Mouse (Mus musculus): ENCODE results near the gene Rnf144b.

The Rnf144b gene

GRCm38 (mm10) chr13:47220426-47220825 lies 98.0 kb downstream of the Rnf144b start:
- no peak for DNase-seq (ENCODE audit: low spot score)

GRCm38 (mm10) chr13:47223576-47224538 lies 101.4 kb downstream of the Rnf144b start:
- peak; percentile 73 for DNase-seq (ENCODE audit: low spot score)

- no peak for DNase-seq (ENCODE audit: low spot score)
Observed at GRCm38 (mm10) chr13:47224648-47225323, 102.3 kb downstream of the Rnf144b start.

GRCm38 (mm10) chr13:47225324-47225697 lies 102.9 kb downstream of the Rnf144b start:
- peak; percentile 40 for DNase-seq (ENCODE audit: low spot score)

- DNase-seq (ENCODE audit: low spot score): no peak
Observed at GRCm38 (mm10) chr13:47225802-47226201, 103.3 kb downstream of the Rnf144b start.

- no peak for DNase-seq (ENCODE audit: low spot score)
Observed at GRCm38 (mm10) chr13:47226521-47226920, 104.1 kb downstream of the Rnf144b start.

GRCm38 (mm10) chr13:47228201-47228600 lies 105.7 kb downstream of the Rnf144b start:
- DNase-seq (ENCODE audit: low spot score): no peak

- DNase-seq (ENCODE audit: low spot score): no peak
Observed at GRCm38 (mm10) chr13:47228626-47229190, 106.3 kb downstream of the Rnf144b start.

- no peak for DNase-seq (ENCODE audit: low spot score)
Observed at GRCm38 (mm10) chr13:47232163-47232562, 109.7 kb downstream of the Rnf144b start.

GRCm38 (mm10) chr13:47237376-47237775 lies 114.9 kb downstream of the Rnf144b start:
- DNase-seq (ENCODE audit: low spot score): no peak

GRCm38 (mm10) chr13:47238131-47238530 lies 115.7 kb downstream of the Rnf144b start:
- no peak for DNase-seq (ENCODE audit: low spot score)

- DNase-seq (ENCODE audit: low spot score): no peak
Observed at GRCm38 (mm10) chr13:47243569-47243968, 121.1 kb downstream of the Rnf144b start.

GRCm38 (mm10) chr13:47244771-47245170 lies 122.3 kb downstream of the Rnf144b start:
- no peak for DNase-seq (ENCODE audit: low spot score)

GRCm38 (mm10) chr13:47246459-47246858 lies 124.0 kb downstream of the Rnf144b start:
- DNase-seq (ENCODE audit: low spot score): no peak

GRCm38 (mm10) chr13:47247156-47247800 lies 124.8 kb downstream of the Rnf144b start:
- no peak for DNase-seq (ENCODE audit: low spot score)

GRCm38 (mm10) chr13:47248289-47249010 lies 126.0 kb downstream of the Rnf144b start:
- DNase-seq (ENCODE audit: low spot score): no peak

GRCm38 (mm10) chr13:47250615-47251014 lies 128.2 kb downstream of the Rnf144b start:
- DNase-seq (ENCODE audit: low spot score): no peak

GRCm38 (mm10) chr13:47251114-47251764 lies 128.8 kb downstream of the Rnf144b start:
- no peak for DNase-seq (ENCODE audit: low spot score)

GRCm38 (mm10) chr13:47253711-47254110 lies 131.3 kb downstream of the Rnf144b start:
- DNase-seq (ENCODE audit: low spot score): peak; percentile 20

- DNase-seq (ENCODE audit: low spot score): no peak
Observed at GRCm38 (mm10) chr13:47259297-47259696, 136.8 kb downstream of the Rnf144b start.

- peak; percentile 29 for DNase-seq (ENCODE audit: low spot score)
Observed at GRCm38 (mm10) chr13:47261961-47262360, 139.5 kb downstream of the Rnf144b start.
